Mouse (Mus musculus): ENCODE results near the gene Ccnl1.

Gene Ccnl1

GRCm38 (mm10) chr3:65959416-65960001 lies 1.5 kb upstream of the Ccnl1 start:
- DNase-seq (ENCODE audit: low spot score in 2 of 2), result no peak

- DNase-seq (ENCODE audit: low spot score in 2 of 2), result no peak
Measured at GRCm38 (mm10) chr3:65958840-65959185, 764 bp upstream of the Ccnl1 start.

GRCm38 (mm10) chr3:65957271-65958101 lies 563 bp downstream of the Ccnl1 start:
- DNase-seq (ENCODE audit: low spot score in 2 of 2), result peak; percentile 60 to 65

GRCm38 (mm10) chr3:65954499-65955391 lies 3.3 kb downstream of the Ccnl1 start:
- no peak for DNase-seq (ENCODE audit: low spot score in 2 of 2)

- no peak for DNase-seq (ENCODE audit: low spot score in 2 of 2)
Measured at GRCm38 (mm10) chr3:65950831-65951365, 7.2 kb downstream of the Ccnl1 start.

- DNase-seq (ENCODE audit: low spot score in 2 of 2), result no peak
Measured at GRCm38 (mm10) chr3:65950304-65950703, 7.7 kb downstream of the Ccnl1 start.

- no peak for DNase-seq (ENCODE audit: low spot score in 2 of 2)
Measured at GRCm38 (mm10) chr3:65945277-65945932, 12.6 kb downstream of the Ccnl1 start.

- DNase-seq (ENCODE audit: low spot score in 2 of 2), result no peak
Measured at GRCm38 (mm10) chr3:65944713-65945112, 13.3 kb downstream of the Ccnl1 start.

GRCm38 (mm10) chr3:65943453-65943852 lies 14.6 kb downstream of the Ccnl1 start:
- DNase-seq (ENCODE audit: low spot score in 2 of 2), result no peak

- DNase-seq (ENCODE audit: low spot score in 2 of 2), result no peak
Measured at GRCm38 (mm10) chr3:65941052-65941451, 17.0 kb downstream of the Ccnl1 start.

GRCm38 (mm10) chr3:65938211-65938610 lies 19.8 kb downstream of the Ccnl1 start:
- no peak for DNase-seq (ENCODE audit: low spot score in 2 of 2)

- DNase-seq (ENCODE audit: low spot score in 2 of 2), result peak in 1 of 2 experiments; percentile 32
Measured at GRCm38 (mm10) chr3:65936384-65936783, 21.7 kb downstream of the Ccnl1 start.

GRCm38 (mm10) chr3:65935153-65935552 lies 22.9 kb downstream of the Ccnl1 start:
- DNase-seq (ENCODE audit: low spot score in 2 of 2), result no peak

GRCm38 (mm10) chr3:65933726-65934125 lies 24.3 kb downstream of the Ccnl1 start:
- DNase-seq (ENCODE audit: low spot score in 2 of 2), result no peak

- DNase-seq (ENCODE audit: low spot score in 2 of 2), result no peak
Measured at GRCm38 (mm10) chr3:65931542-65931941, 26.5 kb downstream of the Ccnl1 start.

GRCm38 (mm10) chr3:65930636-65931035 lies 27.4 kb downstream of the Ccnl1 start:
- DNase-seq (ENCODE audit: low spot score in 2 of 2), result no peak

- peak; percentile 54 to 63 for DNase-seq (ENCODE audit: low spot score in 2 of 2)
Measured at GRCm38 (mm10) chr3:65929821-65930633, 28.0 kb downstream of the Ccnl1 start.

- peak; percentile 78 to 89 for DNase-seq (ENCODE audit: low spot score in 2 of 2)
Measured at GRCm38 (mm10) chr3:65929304-65929783, 28.7 kb downstream of the Ccnl1 start.

GRCm38 (mm10) chr3:65928614-65929272 lies 29.3 kb downstream of the Ccnl1 start:
- no peak for DNase-seq (ENCODE audit: low spot score in 2 of 2)

- DNase-seq (ENCODE audit: low spot score in 2 of 2), result peak in 1 of 2 experiments; percentile 67
Measured at GRCm38 (mm10) chr3:65927685-65928084, 30.4 kb downstream of the Ccnl1 start.

All from urinary bladder, postnatal 36 days (tissue).